Mouse (Mus musculus) layer of hippocampus, adult 2 months (tissue): ENCODE measurements at regions not wholly inside any gene's neighbourhood (a gene's known extent, or its start where the extent isn't known, plus 50 kb on each side); places are given as distances from the start of the nearest gene placed in this dataset.

Source experiments
- DNase-seq, 2 experiments: peaks; one replicate each; pipeline ENCODE4 v3.0.0; 2022; ENCODE audit warnings: low spot score in 2 of 2
- H3K27ac ChIP-seq: fragments of 200-600 bp; 2 replicates; pipeline ENCODE4 v1.8.1; 2022
- H3K4me3 ChIP-seq: fragments of 200-600 bp; 2 replicates; pipeline ENCODE4 v1.8.1; 2022; ENCODE audit warnings: mild to moderate bottlenecking
- CTCF ChIP-seq: fragments of 200-600 bp; conservative IDR thresholded peaks from 2 replicates; pipeline ENCODE4 v1.8.1; 2022; ENCODE audit warnings: antibody characterized with exemption, mild to moderate bottlenecking, moderate library complexity

- Histone ChIP-seq H3K4me3 (no peak overlapping the region), H3K27ac (no peak overlapping the region)
These were observed 130.0 kb upstream of the Pitx2 start for GRCm38 (mm10) chr3:129069676-129070075.

GRCm38 (mm10) chr3:129070521-129070933 lies 129.2 kb upstream of the Pitx2 start:
- no peak for DNase-seq
- Histone ChIP-seq H3K4me3 (no peak overlapping the region), H3K27ac (no peak overlapping the region)
- TF ChIP-seq CTCF = no peak

More at GRCm38 (mm10) chr3:129069676-129070075, 130.0 kb upstream of the Pitx2 start:
- no peak for DNase-seq
- no peak for TF ChIP-seq CTCF

DNA sequence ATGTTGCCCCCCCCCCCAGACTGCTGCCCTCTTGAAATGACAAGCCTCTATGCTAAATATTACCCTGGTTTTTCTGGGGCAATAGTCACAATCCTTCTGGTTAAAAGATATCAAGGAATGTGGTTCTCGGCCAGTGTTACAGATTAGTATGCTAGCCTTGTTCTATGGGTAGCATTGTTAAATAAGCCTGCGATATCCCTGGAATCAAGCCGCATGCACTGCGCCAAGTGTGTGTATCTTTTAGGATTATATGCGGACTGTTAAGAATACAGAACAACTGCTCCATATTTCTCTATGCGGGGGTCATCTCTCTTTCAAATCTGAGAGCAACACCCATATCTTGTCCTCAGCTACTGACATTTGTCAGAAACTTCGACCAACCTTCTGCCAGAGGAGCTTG lies 128.7 kb upstream of the Pitx2 start:
- no peak overlapping the region for H3K4me3 ChIP-seq
- DNase-seq = no peak
- TF ChIP-seq CTCF = no peak
- no peak overlapping the region for H3K27ac ChIP-seq

- no peak for DNase-seq
- TF ChIP-seq CTCF = no peak
- H3K27ac ChIP-seq = no peak overlapping the region
- no peak overlapping the region for H3K4me3 ChIP-seq
These were observed 123.3 kb upstream of the Pitx2 start for GRCm38 (mm10) chr3:129076396-129076795.

DNA sequence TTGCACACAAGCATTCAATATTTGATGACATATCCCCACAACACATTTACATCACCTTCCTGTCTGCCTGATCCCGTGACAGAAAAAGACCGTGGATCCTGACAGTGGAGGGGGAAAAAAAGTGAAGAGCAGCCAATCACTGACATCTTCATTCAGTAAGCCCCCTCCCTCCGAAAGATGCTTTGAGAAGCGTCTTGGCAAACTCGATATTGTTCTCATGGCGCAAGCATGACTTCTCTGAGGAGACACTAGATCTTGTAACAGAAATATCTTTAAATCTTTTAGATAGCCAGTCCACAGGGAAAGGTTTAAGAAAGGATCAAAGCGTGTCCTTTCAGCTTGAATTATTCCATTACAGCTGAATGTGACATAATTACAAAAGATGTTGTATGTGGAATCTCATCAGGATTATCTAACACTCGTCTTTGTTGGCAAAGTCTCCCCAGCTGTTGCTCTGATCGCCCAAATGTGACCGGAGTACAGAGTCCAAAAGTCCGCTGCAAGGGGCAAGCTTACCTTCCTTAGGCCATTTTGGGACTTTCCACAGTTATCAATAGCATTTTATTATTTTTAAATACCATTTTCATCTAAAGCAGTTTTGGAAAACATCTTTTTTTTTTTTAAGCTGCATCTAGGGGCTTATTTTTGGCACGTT lies 95.8 kb upstream of the Pitx2 start:
- TF ChIP-seq CTCF = no peak
- no peak overlapping the region for H3K27ac ChIP-seq
- H3K4me3 ChIP-seq = no peak overlapping the region
- no peak for DNase-seq

DNA sequence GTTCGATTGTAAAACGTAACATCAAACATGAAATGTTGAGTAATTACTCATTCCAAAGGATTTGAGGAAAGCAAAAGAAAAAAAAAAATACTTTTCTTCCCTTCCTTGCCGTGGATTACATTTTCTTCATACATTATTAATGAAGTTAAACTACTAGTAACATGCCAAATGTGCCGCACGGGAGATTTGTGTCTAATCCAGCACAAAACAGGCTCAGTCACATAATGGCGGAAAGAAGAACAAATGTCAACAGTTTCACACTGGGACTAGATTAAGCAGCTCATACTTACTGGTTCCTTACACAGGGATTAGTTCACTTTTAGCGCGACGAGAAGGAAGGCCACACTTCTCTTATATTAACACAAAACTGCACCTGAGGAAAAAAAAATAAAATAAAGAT lies 94.9 kb upstream of the Pitx2 start:
- no peak overlapping the region for H3K4me3 ChIP-seq
- no peak for DNase-seq
- TF ChIP-seq CTCF = no peak
- no peak overlapping the region for H3K27ac ChIP-seq

DNA sequence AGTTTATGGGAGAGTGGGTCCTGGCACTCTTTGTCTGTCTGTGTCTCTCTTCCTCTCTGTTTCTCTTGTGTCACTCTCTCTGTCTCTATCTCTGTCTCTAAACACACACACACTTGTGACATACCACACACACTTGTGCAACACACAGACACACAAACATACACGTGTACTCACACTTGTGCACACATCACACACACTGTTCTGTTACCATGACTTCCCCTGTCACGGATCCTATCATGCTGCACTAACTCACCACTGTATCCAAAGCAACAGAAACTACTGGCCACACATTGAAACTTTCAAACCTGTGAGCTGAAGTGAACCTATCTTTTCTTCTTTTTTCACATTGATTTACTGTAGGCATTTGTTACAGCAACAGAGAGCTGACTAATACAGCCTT lies 93.5 kb upstream of the Pitx2 start:
- DNase-seq = no peak
- TF ChIP-seq CTCF = no peak
- Histone ChIP-seq H3K4me3 (no peak overlapping the region), H3K27ac (no peak overlapping the region)

DNA sequence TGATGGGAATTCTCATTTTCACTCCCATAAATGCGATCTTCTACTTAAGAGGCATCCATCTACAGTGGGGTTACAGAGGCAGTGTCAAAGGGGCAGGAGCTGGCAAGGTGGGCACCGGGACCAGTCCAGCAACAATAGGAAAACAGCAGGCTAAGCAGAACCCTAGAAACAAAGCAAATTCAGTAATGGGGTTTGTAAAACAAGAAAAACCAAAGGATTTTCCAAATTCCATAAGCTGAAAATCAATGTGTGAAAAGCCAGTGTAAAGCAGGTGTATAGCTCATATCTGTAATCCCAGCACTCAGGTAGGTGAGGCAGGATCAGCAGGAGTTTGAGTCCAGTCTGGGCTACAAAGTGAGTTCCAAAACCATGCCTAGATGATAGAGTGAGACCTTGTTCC lies 69.2 kb upstream of the Pitx2 start:
- Histone ChIP-seq H3K27ac (no peak overlapping the region), H3K4me3 (no peak overlapping the region)
- no peak for TF ChIP-seq CTCF
- no peak for DNase-seq

DNA sequence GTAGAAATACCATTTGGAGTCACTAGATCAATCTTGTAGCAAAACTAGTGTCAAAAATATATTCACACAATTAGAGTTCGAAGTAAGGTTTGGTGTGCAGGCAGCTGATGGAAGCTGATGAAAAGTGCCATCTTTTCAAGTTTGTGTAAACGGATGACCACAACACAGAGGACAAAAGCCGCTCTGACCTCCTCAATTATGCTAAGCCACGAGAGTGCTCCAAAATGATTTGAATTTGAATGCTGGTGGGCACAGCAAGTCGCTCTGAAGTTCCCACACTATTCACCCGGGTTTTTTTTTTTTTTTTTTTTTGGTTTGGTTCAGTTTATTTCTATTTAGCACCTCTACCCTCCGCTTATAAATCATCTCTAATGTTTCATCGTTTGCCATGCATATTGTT lies 68.5 kb upstream of the Pitx2 start:
- H3K4me3 ChIP-seq = no peak overlapping the region
- TF ChIP-seq CTCF = no peak
- H3K27ac ChIP-seq = no peak overlapping the region
- DNase-seq = no peak

GRCm38 (mm10) chr3:129131877-129132433 lies 67.7 kb upstream of the Pitx2 start:
- no peak overlapping the region for H3K27ac ChIP-seq
- TF ChIP-seq CTCF = peak; percentile 18
- no peak for DNase-seq
- no peak overlapping the region for H3K4me3 ChIP-seq
